Mouse (Mus musculus): Measurements from ENCODE around the gene Pan3.

DNA sequence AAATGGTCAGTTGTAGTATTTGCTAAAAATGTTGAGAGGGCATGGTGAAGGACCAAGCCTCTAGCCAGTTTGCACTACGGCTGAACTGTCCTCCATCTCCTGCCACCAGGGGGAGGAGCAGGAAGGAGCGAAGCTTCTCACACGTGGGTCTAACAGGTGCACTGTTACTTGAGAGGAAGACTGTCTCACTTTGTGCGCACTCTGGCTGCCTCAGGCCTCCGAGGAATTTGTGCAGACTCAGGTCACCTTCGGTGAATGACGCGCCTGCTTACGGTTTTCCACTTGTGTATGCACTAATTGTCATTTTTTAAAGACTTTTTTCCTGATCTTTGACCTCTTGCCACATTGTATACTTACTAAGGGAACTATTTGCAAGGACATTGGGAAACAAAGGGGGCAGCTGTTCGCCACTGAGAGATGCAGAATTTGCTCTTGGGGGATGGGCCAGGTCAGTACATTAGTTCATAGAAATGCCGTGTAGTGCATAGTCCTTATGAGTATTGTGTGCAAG, 115.8 kb downstream of the Pan3 start:
- no peak for TF ChIP-seq POLR2A (IDR thresholded peaks at IDR 0.05; ENCODE audit: borderline replicate concordance, insufficient read depth, low read length)
- TF ChIP-seq CTCF (IDR thresholded peaks at IDR 0.05; ENCODE audit: borderline replicate concordance, insufficient read depth, low read depth, low read length): peak; percentile 56

Measured in cerebellum, adult 2 months (tissue).